Mouse (Mus musculus): ENCODE measurements around the gene Igflr1. TPM values are rescaled to one million over a fixed set of nuclear protein-coding genes. Genes with fewer than 3 reads are reported as not detected.

The Igflr1 gene
- polyA plus RNA-seq, 1 experiment from 2014 or later: 2.8 TPM

DNA sequence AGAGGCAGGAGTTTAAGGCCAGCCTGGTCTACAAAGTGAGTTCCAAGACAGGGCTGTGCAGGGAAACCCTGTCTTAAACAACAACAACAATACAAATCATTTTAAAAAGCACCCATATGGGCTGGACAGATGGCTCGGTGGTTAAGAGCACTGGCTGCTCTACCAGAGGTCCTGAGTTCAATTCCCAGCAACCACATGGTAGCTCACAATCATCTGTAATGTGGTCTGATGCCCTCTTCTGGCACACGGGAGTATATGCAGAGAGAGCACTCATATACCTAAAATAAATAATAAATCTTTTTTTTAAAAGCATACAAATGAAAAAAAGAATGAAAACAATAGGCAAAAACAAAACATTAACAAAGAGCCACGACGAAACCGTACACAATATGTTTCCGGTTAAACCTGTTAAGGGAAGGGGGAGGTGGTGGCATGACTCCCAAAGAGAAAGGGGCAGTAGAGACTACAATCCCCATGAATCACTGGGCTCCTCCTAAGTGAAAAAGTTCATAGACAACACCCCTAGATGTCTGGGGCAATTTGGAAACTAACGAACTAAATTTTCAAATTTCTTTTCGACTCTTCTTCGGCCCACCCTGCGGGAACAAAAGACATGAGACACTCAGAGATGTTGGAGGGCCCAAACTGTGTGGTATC, 13.7 kb upstream of the Igflr1 start:
- Histone ChIP-seq H3K4me2 (ENCODE audit: low read depth, low read length) (peak overlapping the region; percentile 92), H3K36me3 (ENCODE audit: control insufficient read depth, insufficient read depth, low read length) (peaks cover 20% of the 10 kb centered on the region; the same call in 1 of the 2 replicates), H3K4me3 (ENCODE audit: low read depth, low read length) (peak overlapping the region; percentile 48), H3K27ac (ENCODE audit: low read depth, low read length) (peak overlapping the region; percentile 76), H3K9me3 (ENCODE audit: control insufficient read depth, low read length) (no peaks in the 10 kb centered on the region), H3K4me1 (ENCODE audit: control insufficient read depth, insufficient read depth, low read length) (peaks cover 13% of the 10 kb centered on the region), H3K27me3 (ENCODE audit: control insufficient read depth, insufficient read depth, low read length) (no peaks in the 10 kb centered on the region), H3K9ac (replicated peaks; ENCODE audit: low read depth, low read length) (peak overlapping the region; percentile 54)
- ATAC-seq (ENCODE audit: low read depth): peak; percentile 71
- WGBS: 2% methylated on average over 10 of the region's 10 CpGs

DNA sequence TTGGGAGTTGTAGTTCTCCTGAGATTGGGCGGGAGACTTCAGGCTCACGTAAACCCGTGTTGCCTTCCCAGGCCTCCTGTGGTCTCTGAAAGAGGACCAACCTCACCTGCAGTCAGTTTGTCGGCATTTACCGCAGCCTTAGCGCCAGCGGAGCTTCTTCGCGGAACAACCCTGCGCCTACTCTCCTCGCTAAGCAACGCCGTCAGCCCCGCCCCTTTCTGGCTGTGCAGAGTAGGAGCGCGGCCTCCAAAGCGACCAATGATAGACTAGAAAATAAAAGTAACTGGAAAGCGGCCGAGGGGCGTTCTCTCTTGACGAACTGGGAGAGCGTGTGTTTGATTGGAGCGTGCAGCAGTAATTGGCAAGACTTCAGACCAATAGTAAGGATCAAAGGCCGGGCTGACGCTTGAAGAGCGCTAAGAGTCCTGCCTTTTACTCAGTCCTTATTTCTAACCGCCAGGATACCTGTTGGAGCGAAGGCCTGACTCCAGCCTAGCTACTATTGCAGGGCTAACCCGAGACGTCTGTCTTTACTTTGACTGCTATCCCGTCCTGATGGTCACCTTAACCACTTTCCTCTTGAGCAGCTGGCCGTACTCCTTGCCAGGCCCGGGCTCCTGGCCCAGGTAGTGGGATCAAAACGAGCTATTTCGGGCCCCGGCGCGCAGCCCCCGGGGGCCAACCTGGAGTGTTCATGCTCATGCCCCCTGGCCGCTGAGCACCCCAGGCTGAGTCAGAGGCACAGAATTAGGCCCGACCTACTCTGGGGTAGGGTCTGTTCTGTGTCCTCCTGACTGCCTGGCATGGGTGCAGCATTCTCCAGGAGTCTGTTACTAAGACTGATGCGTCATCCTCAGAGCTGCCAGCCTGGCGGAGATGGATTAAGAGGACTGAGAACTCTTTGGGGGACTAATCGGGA, 12.9 kb upstream of the Igflr1 start, which contains the start of the genes Hspb6 and Proser3:
Hspb6 (plus strand) TSS at position 77 of the 919 bp plus-strand sequence.
Proser3 (minus strand) TSS at position 198 of the 919 bp plus-strand sequence.
- H3K4me2 ChIP-seq (ENCODE audit: low read depth, low read length): peak within 1 kb of the TSS; percentile 92
- H3K27me3 ChIP-seq (ENCODE audit: control insufficient read depth, insufficient read depth, low read length): no peaks in the 10 kb centered on the region
- H3K36me3 ChIP-seq (ENCODE audit: control insufficient read depth, insufficient read depth, low read length): peaks cover 27% of the 10 kb centered on the region; the same call in 1 of the 2 replicates
- peak within 1 kb of the TSS; percentile 54 for H3K9ac ChIP-seq (replicated peaks; ENCODE audit: low read depth, low read length)
- peaks cover 13% of the 10 kb centered on the region for H3K4me1 ChIP-seq (ENCODE audit: control insufficient read depth, insufficient read depth, low read length)
- H3K9me3 ChIP-seq (ENCODE audit: control insufficient read depth, low read length): no peaks in the 10 kb centered on the region
- peak within 1 kb of the TSS; percentile 48 for H3K4me3 ChIP-seq (ENCODE audit: low read depth, low read length)
- under 1% methylated on average over 44 of the region's 44 CpGs for WGBS
- peak within 1 kb of the TSS; percentile 76 for H3K27ac ChIP-seq (ENCODE audit: low read depth, low read length)
- peak; percentile 95 for ATAC-seq (ENCODE audit: low read depth)

DNA sequence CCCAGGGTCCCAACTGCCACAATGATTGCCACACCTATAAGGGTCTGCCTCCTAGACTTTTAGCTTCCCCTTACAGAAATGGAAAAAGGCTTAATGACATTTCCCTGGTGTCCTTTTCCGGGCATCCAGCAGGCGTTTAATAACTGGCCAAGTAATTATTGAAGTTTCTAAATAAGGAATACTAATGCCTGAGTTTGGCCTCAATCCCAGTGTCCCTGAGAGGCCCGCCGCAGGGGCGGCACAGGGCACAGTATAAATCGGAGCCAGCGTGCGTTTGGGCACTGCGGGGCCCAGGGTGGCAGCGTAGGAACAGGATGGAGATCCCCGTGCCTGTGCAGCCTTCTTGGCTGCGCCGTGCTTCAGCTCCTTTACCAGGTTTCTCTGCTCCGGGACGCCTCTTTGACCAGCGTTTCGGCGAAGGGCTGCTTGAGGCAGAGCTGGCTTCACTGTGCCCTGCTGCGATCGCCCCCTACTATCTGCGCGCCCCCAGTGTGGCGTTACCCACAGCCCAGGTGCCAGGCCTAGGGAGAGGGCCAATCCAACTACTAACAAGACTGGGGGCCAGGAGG, 12.1 kb upstream of the Igflr1 start:
- Histone ChIP-seq H3K9me3 (ENCODE audit: control insufficient read depth, low read length) (no peaks in the 10 kb centered on the region), H3K4me3 (ENCODE audit: low read depth, low read length) (peak overlapping the region; percentile 48), H3K36me3 (ENCODE audit: control insufficient read depth, insufficient read depth, low read length) (peaks cover 27% of the 10 kb centered on the region; the same call in 1 of the 2 replicates), H3K4me2 (ENCODE audit: low read depth, low read length) (peak overlapping the region; percentile 92), H3K27ac (ENCODE audit: low read depth, low read length) (peak overlapping the region; percentile 76), H3K27me3 (ENCODE audit: control insufficient read depth, insufficient read depth, low read length) (no peaks in the 10 kb centered on the region), H3K9ac (replicated peaks; ENCODE audit: low read depth, low read length) (peak overlapping the region; percentile 48), H3K4me1 (ENCODE audit: control insufficient read depth, insufficient read depth, low read length) (peaks cover 13% of the 10 kb centered on the region)
- WGBS: 6% methylated on average over 23 of the region's 23 CpGs
- no peak for ATAC-seq (ENCODE audit: low read depth)

DNA sequence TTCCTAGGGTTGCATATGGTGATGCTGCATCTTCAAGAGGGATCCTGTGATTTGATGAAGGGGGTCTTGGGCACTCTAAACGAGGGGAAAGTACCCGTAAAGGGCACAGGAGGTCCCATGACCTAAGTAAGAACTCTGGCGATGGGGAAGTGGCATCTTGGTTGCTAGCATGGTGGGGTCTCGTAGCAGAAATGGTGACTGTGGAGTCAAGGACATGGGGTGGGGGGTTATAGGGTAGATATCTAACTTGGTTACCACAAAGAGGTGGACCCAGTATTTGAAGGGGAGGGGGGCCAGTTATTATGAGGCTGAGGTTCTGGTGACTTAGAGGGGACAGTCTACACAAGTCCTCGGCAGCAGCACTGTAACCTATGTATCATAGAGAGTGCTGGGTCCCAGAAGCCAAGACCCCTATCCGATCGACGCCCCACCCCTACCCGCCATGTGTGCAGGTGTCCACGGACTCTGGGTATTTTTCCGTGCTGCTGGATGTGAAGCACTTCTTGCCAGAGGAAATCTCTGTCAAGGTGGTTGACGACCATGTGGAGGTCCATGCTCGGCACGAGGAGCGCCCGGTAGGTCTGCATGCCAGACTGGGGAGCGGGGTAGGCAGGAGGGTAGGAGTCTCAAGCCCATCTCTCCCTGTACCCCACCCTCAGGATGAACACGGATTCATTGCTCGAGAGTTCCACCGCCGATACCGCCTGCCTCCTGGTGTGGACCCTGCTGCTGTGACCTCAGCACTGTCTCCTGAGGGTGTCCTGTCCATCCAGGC, 11.2 kb upstream of the Igflr1 start:
- Histone ChIP-seq H3K4me2 (ENCODE audit: low read depth, low read length) (peak overlapping the region; percentile 92; the same call in 1 of the 2 replicates), H3K27ac (ENCODE audit: low read depth, low read length) (no peak overlapping the region), H3K27me3 (ENCODE audit: control insufficient read depth, insufficient read depth, low read length) (no peaks in the 10 kb centered on the region), H3K9ac (replicated peaks; ENCODE audit: low read depth, low read length) (no peak overlapping the region), H3K9me3 (ENCODE audit: control insufficient read depth, low read length) (no peaks in the 10 kb centered on the region), H3K36me3 (ENCODE audit: control insufficient read depth, insufficient read depth, low read length) (peaks cover 27% of the 10 kb centered on the region; the same call in 1 of the 2 replicates), H3K4me3 (ENCODE audit: low read depth, low read length) (no peak overlapping the region), H3K4me1 (ENCODE audit: control insufficient read depth, insufficient read depth, low read length) (peaks cover 18% of the 10 kb centered on the region)
- no peak for ATAC-seq (ENCODE audit: low read depth)
- WGBS: 82% methylated on average over 22 of the region's 22 CpGs

DNA sequence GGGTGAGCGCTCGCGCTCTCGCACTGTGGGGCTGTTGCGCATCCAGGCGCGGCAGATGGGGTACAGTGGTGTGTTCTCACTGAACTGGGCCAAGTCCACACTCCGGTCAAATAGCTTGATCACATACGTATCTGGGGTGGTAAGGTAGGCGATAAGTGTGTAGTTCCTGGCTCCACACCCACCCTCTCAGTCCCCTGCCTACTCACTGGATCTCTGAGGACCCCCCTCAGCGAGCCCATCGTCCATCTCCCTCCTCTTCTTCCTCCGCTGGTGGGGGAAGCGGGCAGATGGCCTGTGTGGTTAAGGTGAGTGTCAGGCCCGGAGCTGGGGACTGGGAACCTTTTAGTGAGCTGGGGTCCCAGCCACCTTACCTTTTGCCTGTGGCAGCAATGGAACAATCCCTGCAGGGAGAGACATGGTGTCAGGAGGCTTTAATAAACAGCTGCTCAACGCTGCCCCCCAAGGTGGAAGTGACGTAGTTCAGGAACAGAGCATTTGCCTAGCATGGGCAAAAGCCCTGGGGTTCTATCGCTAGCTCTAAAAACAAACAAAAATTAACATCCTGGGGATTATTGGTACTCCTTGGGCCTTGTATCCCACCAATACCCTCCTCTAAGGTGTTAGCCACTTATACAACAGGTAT, 8.2 kb upstream of the Igflr1 start:
- WGBS: 96% methylated on average over 18 of the region's 18 CpGs
- Histone ChIP-seq H3K27ac (ENCODE audit: low read depth, low read length) (no peak overlapping the region), H3K9me3 (ENCODE audit: control insufficient read depth, low read length) (no peaks in the 10 kb centered on the region), H3K4me2 (ENCODE audit: low read depth, low read length) (no peak overlapping the region), H3K27me3 (ENCODE audit: control insufficient read depth, insufficient read depth, low read length) (no peaks in the 10 kb centered on the region), H3K4me3 (ENCODE audit: low read depth, low read length) (no peak overlapping the region), H3K9ac (replicated peaks; ENCODE audit: low read depth, low read length) (no peak overlapping the region), H3K4me1 (ENCODE audit: control insufficient read depth, insufficient read depth, low read length) (peaks cover 18% of the 10 kb centered on the region), H3K36me3 (ENCODE audit: control insufficient read depth, insufficient read depth, low read length) (peaks cover 27% of the 10 kb centered on the region; the same call in 1 of the 2 replicates)
- ATAC-seq (ENCODE audit: low read depth): no peak

DNA sequence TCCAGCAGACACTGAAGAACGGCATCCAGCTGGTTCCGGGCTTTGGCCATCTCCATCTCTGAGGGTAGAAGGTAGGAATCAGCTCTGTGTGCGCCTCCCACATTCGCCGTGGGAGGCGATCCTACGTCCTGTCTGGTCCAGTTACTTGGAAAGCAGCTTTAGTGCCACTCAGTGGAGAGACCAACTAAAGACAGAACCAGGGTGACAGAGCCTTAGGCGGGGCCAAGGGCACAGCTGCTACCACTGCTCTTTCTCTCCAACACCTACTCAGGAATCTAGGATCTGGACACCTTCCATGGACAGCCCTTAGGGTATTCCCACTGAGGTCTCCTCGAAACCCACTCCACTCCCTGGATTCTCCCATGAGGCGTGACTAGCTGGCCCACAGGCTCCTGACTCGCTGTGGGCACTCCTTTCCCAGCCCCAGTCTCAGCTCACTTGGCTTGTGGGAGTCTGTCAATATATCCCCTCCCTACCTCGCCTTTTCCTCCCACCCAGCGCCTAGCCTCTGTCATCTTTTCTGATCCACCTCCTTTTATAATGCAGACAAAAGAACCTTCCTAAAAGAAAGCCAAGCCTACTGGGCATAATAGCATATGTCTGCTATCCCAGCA, 7.2 kb upstream of the Igflr1 start:
- 91% methylated on average over 13 of the region's 13 CpGs for WGBS
- no peak for ATAC-seq (ENCODE audit: low read depth)
- Histone ChIP-seq H3K4me2 (ENCODE audit: low read depth, low read length) (no peak overlapping the region; the same call in 1 of the 2 replicates), H3K4me3 (ENCODE audit: low read depth, low read length) (no peak overlapping the region), H3K9ac (replicated peaks; ENCODE audit: low read depth, low read length) (no peak overlapping the region), H3K27me3 (ENCODE audit: control insufficient read depth, insufficient read depth, low read length) (no peaks in the 10 kb centered on the region), H3K36me3 (ENCODE audit: control insufficient read depth, insufficient read depth, low read length) (peaks cover 27% of the 10 kb centered on the region; the same call in 1 of the 2 replicates), H3K4me1 (ENCODE audit: control insufficient read depth, insufficient read depth, low read length) (peaks cover 12% of the 10 kb centered on the region), H3K27ac (ENCODE audit: low read depth, low read length) (no peak overlapping the region), H3K9me3 (ENCODE audit: control insufficient read depth, low read length) (no peaks in the 10 kb centered on the region)

DNA sequence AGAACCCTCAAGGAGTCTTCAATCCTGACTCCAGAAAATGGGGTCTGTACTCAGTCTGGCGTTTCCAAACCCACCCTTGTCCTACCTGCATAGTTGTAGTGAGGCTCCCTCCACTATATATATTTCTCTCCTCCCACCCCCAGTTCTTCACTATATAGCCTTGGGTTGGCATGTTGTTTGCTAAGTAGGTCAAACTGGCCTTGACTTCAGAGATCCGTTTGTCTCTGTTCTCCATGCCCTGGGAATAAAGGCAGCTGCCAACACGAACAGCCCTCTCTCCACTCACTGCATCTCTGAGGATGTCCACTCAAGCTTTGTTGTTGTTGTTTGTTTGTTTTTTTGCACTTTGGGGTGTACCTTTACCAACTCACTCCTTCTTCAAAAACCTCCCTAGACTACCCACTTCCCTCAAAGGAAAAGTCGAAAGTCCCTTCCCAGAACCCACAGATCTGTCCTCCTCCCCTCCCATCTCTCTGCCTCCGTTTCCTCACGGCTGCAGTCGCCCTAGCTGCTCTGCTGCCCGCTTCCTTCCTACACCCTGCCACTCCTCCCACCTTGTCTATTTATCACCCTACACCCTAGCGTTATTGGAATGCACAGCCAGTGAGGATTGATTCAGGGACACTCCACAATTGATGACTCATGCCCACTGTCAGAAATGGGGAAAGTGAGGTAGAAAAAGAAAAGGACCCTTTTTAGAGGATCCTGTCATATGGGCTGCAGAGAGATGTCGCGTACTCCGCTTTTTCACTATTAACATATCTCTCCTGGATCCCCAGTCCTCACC, 6.4 kb upstream of the Igflr1 start:
- Histone ChIP-seq H3K27me3 (ENCODE audit: control insufficient read depth, insufficient read depth, low read length) (no peaks in the 10 kb centered on the region), H3K4me2 (ENCODE audit: low read depth, low read length) (peak overlapping the region; percentile 87), H3K27ac (ENCODE audit: low read depth, low read length) (peak overlapping the region; percentile 16; the same call in 1 of the 2 replicates), H3K36me3 (ENCODE audit: control insufficient read depth, insufficient read depth, low read length) (peaks cover 27% of the 10 kb centered on the region; the same call in 1 of the 2 replicates), H3K9ac (replicated peaks; ENCODE audit: low read depth, low read length) (peak overlapping the region; percentile 62), H3K4me3 (ENCODE audit: low read depth, low read length) (peak overlapping the region; percentile 52), H3K4me1 (ENCODE audit: control insufficient read depth, insufficient read depth, low read length) (peaks cover 6% of the 10 kb centered on the region), H3K9me3 (ENCODE audit: control insufficient read depth, low read length) (no peaks in the 10 kb centered on the region)
- no peak; the same call in 1 of the 2 replicates for ATAC-seq (ENCODE audit: low read depth)
- WGBS: 13% methylated on average over 12 of the region's 12 CpGs
